ENCODE assay signal across 25 mouse cellular contexts in genomic region chr2:76324463-76324862, GRCm38 (mm10). TPM values are rescaled to one million over a fixed set of nuclear protein-coding genes. Genes with fewer than 3 reads are reported as not detected.
"Had no signal": no experiment of that assay in that cellular context is flagged by ENCODE, and none has a peak within 500 bp of the region (broad histone marks: within the 10 kb centered on the region; RNA-seq: fewer than 3 reads in every experiment).

No protein-coding gene starts in this region.

- H3K4me1 ChIP-seq: lung, embryonic 15.5 days; megakaryocyte, embryonic 14.5 days; midbrain, embryonic 12.5 days; midbrain, embryonic 15.5 days; neural tube, embryonic 13.5 days; stomach, embryonic 15.5 days had no signal

- H3K4me2 ChIP-seq: liver, embryonic 13.5 days; liver, embryonic 15.5 days; lung, embryonic 15.5 days; midbrain, embryonic 12.5 days; midbrain, embryonic 15.5 days; neural tube, embryonic 13.5 days; stomach, embryonic 15.5 days had no signal

- H3K9me3 ChIP-seq: liver, embryonic 13.5 days; liver, embryonic 15.5 days; lung, embryonic 15.5 days; megakaryocyte, embryonic 14.5 days; midbrain, embryonic 12.5 days; midbrain, embryonic 15.5 days; neural tube, embryonic 13.5 days; stomach, embryonic 15.5 days had no signal

- H3K4me3 ChIP-seq: liver, embryonic 13.5 days; liver, embryonic 15.5 days; lung, embryonic 15.5 days; megakaryocyte, embryonic 14.5 days; midbrain, embryonic 12.5 days; midbrain, embryonic 15.5 days; neural tube, embryonic 13.5 days; stomach, embryonic 15.5 days had no signal

- DNase-seq: liver, embryonic 13.5 days; lung, adult 2 months; lung, postnatal 14 days; lung, postnatal 36 days; right cerebral cortex, postnatal 14 days; thymus, adult 2 months; thymus, postnatal 25 days; thymus, postnatal 4 days had no signal

- H3K36me3 ChIP-seq: liver, embryonic 13.5 days; liver, embryonic 15.5 days; lung, embryonic 15.5 days; midbrain, embryonic 12.5 days; midbrain, embryonic 15.5 days; neural tube, embryonic 13.5 days; stomach, embryonic 15.5 days had no signal

- H3K9ac ChIP-seq: liver, embryonic 13.5 days; liver, embryonic 15.5 days; liver, postnatal 0 days; lung, embryonic 15.5 days; midbrain, embryonic 12.5 days; midbrain, embryonic 15.5 days; neural tube, embryonic 13.5 days; stomach, embryonic 15.5 days had no signal

- H3K27ac ChIP-seq: liver, embryonic 13.5 days; liver, embryonic 15.5 days; lung, embryonic 15.5 days; macrophage; midbrain, embryonic 12.5 days; midbrain, embryonic 15.5 days; neural tube, embryonic 13.5 days; stomach, embryonic 15.5 days; stomach, postnatal 0 days had no signal

- ATAC-seq: liver, postnatal 0 days; lung, postnatal 0 days; midbrain, embryonic 15.5 days had no signal

- H3K27me3 ChIP-seq: liver, embryonic 13.5 days; liver, embryonic 15.5 days; lung, embryonic 15.5 days; megakaryocyte, embryonic 14.5 days; midbrain, embryonic 12.5 days; midbrain, embryonic 15.5 days; neural tube, embryonic 13.5 days; stomach, embryonic 15.5 days had no signal

RNA-seq across cellular contexts. Expression of gene Pde11a, which starts 14.1 kb away (rescaled TPM):
- total RNA-seq: megakaryocyte progenitor cell, adult 5-6 weeks; monocyte, adult 5-6 weeks; neutrophil, adult 5-6 weeks had no signal
- polyA plus RNA-seq: liver, embryonic 13.5 days; liver, embryonic 15.5 days; lung, adult 2 months; macrophage had no signal

RNA-seq across cellular contexts. Expression of gene Cyct, which starts 35.8 kb away (rescaled TPM):
- total RNA-seq: megakaryocyte progenitor cell, adult 5-6 weeks; midbrain, postnatal 0 days; monocyte, adult 5-6 weeks; neutrophil, adult 5-6 weeks had no signal
- polyA plus RNA-seq: liver, embryonic 13.5 days; liver, embryonic 15.5 days; liver, postnatal 0 days; lung, adult 2 months; lung, embryonic 15.5 days; lung, postnatal 0 days; macrophage; midbrain, embryonic 12.5 days; neural tube, embryonic 11.5 days; neural tube, embryonic 13.5 days; spleen, adult 2 months; stomach, embryonic 15.5 days; stomach, postnatal 0 days; thymus, adult 2 months had no signal
